Mouse (Mus musculus): ENCODE measurements around the gene Ptch1. TPM values are rescaled to one million over a fixed set of nuclear protein-coding genes. Genes with fewer than 3 reads are reported as not detected.

Ptch1 gene
- polyA plus RNA-seq, 1 experiment from 2014 or later = 26.0 TPM

GRCm38 (mm10) chr13:63549210-63549609, 24.2 kb downstream of the Ptch1 start:
- Histone ChIP-seq H3K4me3 (ENCODE audit: low read depth, low read length) (no peak overlapping the region), H3K27ac (ENCODE audit: low read depth, low read length) (no peak overlapping the region), H3K36me3 (ENCODE audit: control insufficient read depth, insufficient read depth, low read length) (no peaks in the 10 kb centered on the region), H3K4me1 (replicated peaks; ENCODE audit: control insufficient read depth, insufficient read depth, low read length) (peaks cover 34% of the 10 kb centered on the region), H3K9me3 (ENCODE audit: control insufficient read depth, low read length) (no peaks in the 10 kb centered on the region), H3K4me2 (ENCODE audit: low read depth, low read length, severe bottlenecking) (no peak overlapping the region), H3K9ac (ENCODE audit: low read length) (no peak overlapping the region), H3K27me3 (ENCODE audit: control insufficient read depth, insufficient read depth, low read length) (no peaks in the 10 kb centered on the region; the same call in 1 of the 2 replicates)
- WGBS = 65% methylated on average over 5 of the region's 5 CpGs
- DNase-seq (ENCODE audit: low spot score) = no peak
- ATAC-seq (replicated peaks; ENCODE audit: low FRiP score) = no peak

GRCm38 (mm10) chr13:63548571-63548970, 24.8 kb downstream of the Ptch1 start:
- Histone ChIP-seq H3K36me3 (ENCODE audit: control insufficient read depth, insufficient read depth, low read length) (no peaks in the 10 kb centered on the region), H3K4me2 (ENCODE audit: low read depth, low read length, severe bottlenecking) (no peak overlapping the region), H3K4me3 (ENCODE audit: low read depth, low read length) (no peak overlapping the region), H3K9ac (ENCODE audit: low read length) (no peak overlapping the region), H3K9me3 (ENCODE audit: control insufficient read depth, low read length) (no peaks in the 10 kb centered on the region), H3K27ac (ENCODE audit: low read depth, low read length) (no peak overlapping the region), H3K27me3 (ENCODE audit: control insufficient read depth, insufficient read depth, low read length) (no peaks in the 10 kb centered on the region; the same call in 1 of the 2 replicates), H3K4me1 (replicated peaks; ENCODE audit: control insufficient read depth, insufficient read depth, low read length) (peaks cover 35% of the 10 kb centered on the region)
- DNase-seq (ENCODE audit: low spot score) = no peak
- WGBS = 90% methylated on average over 4 of the region's 4 CpGs
- ATAC-seq (replicated peaks; ENCODE audit: low FRiP score) = no peak

DNA sequence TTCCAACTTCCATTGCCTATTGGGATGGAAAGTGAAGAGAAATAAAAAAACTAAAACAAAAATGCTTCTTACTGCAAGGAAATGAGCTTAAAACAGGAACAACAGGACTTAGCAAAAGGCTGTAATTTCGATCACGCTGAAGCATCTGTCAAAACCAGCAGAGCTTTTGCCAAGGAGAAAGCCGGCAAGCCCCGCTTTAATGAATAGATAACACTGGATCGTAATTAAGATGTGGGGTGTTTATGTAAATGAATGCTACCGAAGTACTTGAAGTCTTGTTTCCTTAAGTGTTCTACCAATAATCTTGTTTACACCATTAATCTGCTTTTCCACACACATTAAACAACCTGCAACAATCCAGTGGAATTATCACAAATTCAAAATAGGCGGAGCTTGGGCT, 28.1 kb downstream of the Ptch1 start:
- H3K27me3 ChIP-seq (ENCODE audit: control insufficient read depth, insufficient read depth, low read length) = no peaks in the 10 kb centered on the region; the same call in 1 of the 2 replicates
- H3K4me2 ChIP-seq (ENCODE audit: low read depth, low read length, severe bottlenecking) = no peak overlapping the region
- DNase-seq (ENCODE audit: low spot score) (no peak), ATAC-seq (replicated peaks; ENCODE audit: low FRiP score) (no peak)
- H3K9ac ChIP-seq (ENCODE audit: low read length) = no peak overlapping the region
- H3K27ac ChIP-seq (ENCODE audit: low read depth, low read length) = no peak overlapping the region
- H3K4me3 ChIP-seq (ENCODE audit: low read depth, low read length) = no peak overlapping the region
- H3K4me1 ChIP-seq (replicated peaks; ENCODE audit: control insufficient read depth, insufficient read depth, low read length) = peaks cover 26% of the 10 kb centered on the region
- peaks cover 8% of the 10 kb centered on the region; the same call in 1 of the 2 replicates for H3K36me3 ChIP-seq (ENCODE audit: control insufficient read depth, insufficient read depth, low read length)
- 48% methylated on average over 7 of the region's 7 CpGs for WGBS
- no peaks in the 10 kb centered on the region for H3K9me3 ChIP-seq (ENCODE audit: control insufficient read depth, low read length)

GRCm38 (mm10) chr13:63544967-63545253, 28.5 kb downstream of the Ptch1 start:
- peaks cover 8% of the 10 kb centered on the region; the same call in 1 of the 2 replicates for H3K36me3 ChIP-seq (ENCODE audit: control insufficient read depth, insufficient read depth, low read length)
- ATAC-seq (replicated peaks; ENCODE audit: low FRiP score) = no peak
- H3K27ac ChIP-seq (ENCODE audit: low read depth, low read length) = no peak overlapping the region
- peak overlapping the region; percentile 2; the same call in 1 of the 2 replicates for H3K4me2 ChIP-seq (ENCODE audit: low read depth, low read length, severe bottlenecking)
- no peak overlapping the region for H3K9ac ChIP-seq (ENCODE audit: low read length)
- H3K4me1 ChIP-seq (replicated peaks; ENCODE audit: control insufficient read depth, insufficient read depth, low read length) = peaks cover 26% of the 10 kb centered on the region
- H3K9me3 ChIP-seq (ENCODE audit: control insufficient read depth, low read length) = no peaks in the 10 kb centered on the region
- WGBS = 34% methylated on average over 5 of the region's 5 CpGs
- H3K4me3 ChIP-seq (ENCODE audit: low read depth, low read length) = no peak overlapping the region
- H3K27me3 ChIP-seq (ENCODE audit: control insufficient read depth, insufficient read depth, low read length) = no peaks in the 10 kb centered on the region; the same call in 1 of the 2 replicates
- no peak for DNase-seq (ENCODE audit: low spot score)

GRCm38 (mm10) chr13:63544119-63544966, 29.1 kb downstream of the Ptch1 start:
- Histone ChIP-seq H3K4me2 (ENCODE audit: low read depth, low read length, severe bottlenecking) (peak overlapping the region; percentile 2; the same call in 1 of the 2 replicates), H3K4me1 (replicated peaks; ENCODE audit: control insufficient read depth, insufficient read depth, low read length) (peaks cover 26% of the 10 kb centered on the region)

GRCm38 (mm10) chr13:63543459-63543858, 29.9 kb downstream of the Ptch1 start:
- no peaks in the 10 kb centered on the region; the same call in 1 of the 2 replicates for H3K27me3 ChIP-seq (ENCODE audit: control insufficient read depth, insufficient read depth, low read length)
- H3K36me3 ChIP-seq (ENCODE audit: control insufficient read depth, insufficient read depth, low read length) = peaks cover 19% of the 10 kb centered on the region
- H3K4me3 ChIP-seq (ENCODE audit: low read depth, low read length) = no peak overlapping the region
- peaks cover 24% of the 10 kb centered on the region for H3K4me1 ChIP-seq (replicated peaks; ENCODE audit: control insufficient read depth, insufficient read depth, low read length)
- WGBS = 45% methylated on average over 6 of the region's 6 CpGs
- no peak for DNase-seq (ENCODE audit: low spot score)
- no peak overlapping the region for H3K9ac ChIP-seq (ENCODE audit: low read length)
- no peaks in the 10 kb centered on the region for H3K9me3 ChIP-seq (ENCODE audit: control insufficient read depth, low read length)
- no peak for ATAC-seq (replicated peaks; ENCODE audit: low FRiP score)
- no peak overlapping the region for H3K4me2 ChIP-seq (ENCODE audit: low read depth, low read length, severe bottlenecking)
- 0 out of 2 replicates have a peak overlapping the region, but pooled peaks have one; percentile 34 for H3K27ac ChIP-seq (ENCODE audit: low read depth, low read length)

More at GRCm38 (mm10) chr13:63544119-63544966, 29.1 kb downstream of the Ptch1 start:
- DNase-seq (ENCODE audit: low spot score) (no peak), ATAC-seq (replicated peaks; ENCODE audit: low FRiP score) (peak; percentile 51)
- Histone ChIP-seq H3K27ac (ENCODE audit: low read depth, low read length) (peak overlapping the region; percentile 44; the same call in 1 of the 2 replicates), H3K4me3 (ENCODE audit: low read depth, low read length) (no peak overlapping the region), H3K9ac (ENCODE audit: low read length) (no peak overlapping the region), H3K27me3 (ENCODE audit: control insufficient read depth, insufficient read depth, low read length) (no peaks in the 10 kb centered on the region; the same call in 1 of the 2 replicates), H3K36me3 (ENCODE audit: control insufficient read depth, insufficient read depth, low read length) (peaks cover 13% of the 10 kb centered on the region), H3K9me3 (ENCODE audit: control insufficient read depth, low read length) (no peaks in the 10 kb centered on the region)
- 36% methylated on average over 13 of the region's 13 CpGs for WGBS

DNA sequence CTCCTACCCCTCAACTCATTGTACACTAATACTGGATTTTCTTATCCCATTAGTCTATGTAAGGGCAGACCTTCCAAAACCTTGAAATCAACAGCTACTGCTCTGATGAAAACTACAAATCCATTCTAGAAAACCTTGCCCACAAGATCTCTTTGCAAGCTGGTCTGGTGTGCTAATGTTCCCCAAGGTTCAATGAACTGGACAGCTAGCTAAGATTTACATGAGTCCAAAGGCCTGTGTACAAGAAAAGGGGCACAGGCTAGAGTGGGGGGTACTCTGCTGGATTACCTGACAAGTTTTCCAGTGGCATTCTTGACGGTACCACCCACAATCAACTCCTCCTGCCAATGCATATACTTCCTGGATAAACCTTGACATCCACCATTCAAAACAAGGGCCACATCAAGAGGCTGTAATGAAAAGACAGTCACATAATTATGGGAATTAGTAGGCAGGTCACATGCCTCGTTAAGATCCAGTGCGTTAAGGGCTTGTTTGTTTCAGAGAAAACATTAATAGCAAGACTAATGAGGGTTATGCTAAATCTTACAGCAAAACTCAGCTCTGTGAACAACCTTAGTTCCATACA, 30.5 kb downstream of the Ptch1 start:
- no peak for DNase-seq (ENCODE audit: low spot score)
- Histone ChIP-seq H3K4me1 (replicated peaks; ENCODE audit: control insufficient read depth, insufficient read depth, low read length) (peaks cover 24% of the 10 kb centered on the region), H3K27ac (ENCODE audit: low read depth, low read length) (0 out of 2 replicates have a peak overlapping the region, but pooled peaks have one; percentile 34), H3K4me2 (ENCODE audit: low read depth, low read length, severe bottlenecking) (no peak overlapping the region), H3K27me3 (ENCODE audit: control insufficient read depth, insufficient read depth, low read length) (no peaks in the 10 kb centered on the region; the same call in 1 of the 2 replicates), H3K9me3 (ENCODE audit: control insufficient read depth, low read length) (no peaks in the 10 kb centered on the region), H3K36me3 (ENCODE audit: control insufficient read depth, insufficient read depth, low read length) (peaks cover 19% of the 10 kb centered on the region), H3K9ac (ENCODE audit: low read length) (no peak overlapping the region), H3K4me3 (ENCODE audit: low read depth, low read length) (no peak overlapping the region)
- peak; percentile 53 for ATAC-seq (replicated peaks; ENCODE audit: low FRiP score)
- 34% methylated on average over 3 of the region's 3 CpGs for WGBS

DNA sequence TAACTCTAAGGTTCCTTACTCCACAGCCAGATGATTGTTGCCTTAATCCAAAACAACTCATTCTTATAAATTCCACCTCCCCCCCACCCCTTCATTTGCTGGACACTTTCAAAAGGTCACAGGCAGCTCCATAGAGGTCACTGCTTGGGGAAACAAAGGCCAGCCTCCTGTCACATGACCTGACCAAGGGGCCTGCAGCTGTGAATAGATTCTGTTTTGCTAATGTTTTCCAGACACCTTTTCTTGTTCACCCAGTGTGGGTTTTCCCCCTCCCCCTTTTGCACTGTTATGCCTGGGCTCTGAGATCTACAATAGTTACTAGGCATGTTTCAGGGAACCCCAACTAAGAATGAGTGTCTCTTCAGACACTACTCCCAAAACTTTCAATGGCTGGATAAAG, 31.9 kb downstream of the Ptch1 start:
- no peaks in the 10 kb centered on the region for H3K27me3 ChIP-seq (ENCODE audit: control insufficient read depth, insufficient read depth, low read length)
- no peak for ATAC-seq (replicated peaks; ENCODE audit: low FRiP score)
- peaks cover 22% of the 10 kb centered on the region for H3K36me3 ChIP-seq (ENCODE audit: control insufficient read depth, insufficient read depth, low read length)
- no peak overlapping the region for H3K4me3 ChIP-seq (ENCODE audit: low read depth, low read length)
- no peak overlapping the region for H3K4me2 ChIP-seq (ENCODE audit: low read depth, low read length, severe bottlenecking)
- peaks cover 21% of the 10 kb centered on the region for H3K4me1 ChIP-seq (replicated peaks; ENCODE audit: control insufficient read depth, insufficient read depth, low read length)
- DNase-seq (ENCODE audit: low spot score) = no peak
- no peak overlapping the region for H3K27ac ChIP-seq (ENCODE audit: low read depth, low read length)
- no peak overlapping the region for H3K9ac ChIP-seq (ENCODE audit: low read length)
- H3K9me3 ChIP-seq (ENCODE audit: control insufficient read depth, low read length) = no peaks in the 10 kb centered on the region

All from forebrain, embryonic 11.5 days (tissue).